Mouse (Mus musculus): ENCODE measurements at regions not wholly inside any gene's neighbourhood (a gene's known extent, or its start where the extent isn't known, plus 50 kb on each side); places are given as distances from the start of the nearest gene placed in this dataset.

GRCm38 (mm10) chr14:76222320-76222626 is 111.6 kb downstream of the Nufip1 start:
- 79% methylated on average over 1 of the region's 1 CpGs for WGBS (ENCODE audit: insufficient replicate concordance)
- no peak overlapping the region for H3K27ac ChIP-seq
- H3K9me3 ChIP-seq (replicated peaks), result 0 out of 2 replicates have a peak, but pooled peaks cover 3% of the 10 kb centered on the region
- H3K4me3 ChIP-seq (replicated peaks), result no peak overlapping the region
- no peak overlapping the region for H3K4me2 ChIP-seq
- ATAC-seq (ENCODE audit: low read depth), result no peak
- H3K4me1 ChIP-seq (replicated peaks), result peaks cover 13% of the 10 kb centered on the region
- no peak overlapping the region for H3K9ac ChIP-seq
- H3K36me3 ChIP-seq, result no peaks in the 10 kb centered on the region
- DNase-seq, result no peak
- no peaks in the 10 kb centered on the region for H3K27me3 ChIP-seq

GRCm38 (mm10) chr14:76223036-76223650 is 112.5 kb downstream of the Nufip1 start:
- 0 out of 2 replicates have a peak, but pooled peaks cover 3% of the 10 kb centered on the region for H3K9me3 ChIP-seq (replicated peaks)
- H3K4me1 ChIP-seq (replicated peaks), result peaks cover 22% of the 10 kb centered on the region
- 65% methylated on average over 8 of the region's 8 CpGs for WGBS (ENCODE audit: insufficient replicate concordance)
- no peaks in the 10 kb centered on the region for H3K27me3 ChIP-seq
- DNase-seq (no peak), ATAC-seq (ENCODE audit: low read depth) (no peak)
- no peak overlapping the region for H3K27ac ChIP-seq
- H3K4me2 ChIP-seq, result no peak overlapping the region
- no peaks in the 10 kb centered on the region for H3K36me3 ChIP-seq
- H3K4me3 ChIP-seq (replicated peaks), result no peak overlapping the region
- H3K9ac ChIP-seq, result no peak overlapping the region

GRCm38 (mm10) chr14:76223903-76224302 is 113.2 kb downstream of the Nufip1 start:
- no peaks in the 10 kb centered on the region for H3K36me3 ChIP-seq
- no peak overlapping the region for H3K4me2 ChIP-seq
- H3K4me3 ChIP-seq (replicated peaks), result no peak overlapping the region
- H3K27me3 ChIP-seq, result no peaks in the 10 kb centered on the region
- 78% methylated on average over 2 of the region's 2 CpGs for WGBS (ENCODE audit: insufficient replicate concordance)
- no peak for ATAC-seq (ENCODE audit: low read depth)
- no peak for DNase-seq
- H3K9me3 ChIP-seq (replicated peaks), result no peaks in the 10 kb centered on the region
- no peak overlapping the region for H3K27ac ChIP-seq
- no peak overlapping the region for H3K9ac ChIP-seq
- H3K4me1 ChIP-seq (replicated peaks), result peaks cover 24% of the 10 kb centered on the region

- H3K4me2 ChIP-seq, result no peak overlapping the region
- no peak overlapping the region for H3K9ac ChIP-seq
- H3K36me3 ChIP-seq, result no peaks in the 10 kb centered on the region
- ATAC-seq (ENCODE audit: low read depth) (no peak), DNase-seq (no peak)
- H3K27ac ChIP-seq, result no peak overlapping the region
- H3K4me3 ChIP-seq (replicated peaks), result no peak overlapping the region
- 77% methylated on average over 12 of the region's 12 CpGs for WGBS (ENCODE audit: insufficient replicate concordance)
- peaks cover 32% of the 10 kb centered on the region for H3K4me1 ChIP-seq (replicated peaks)
- H3K27me3 ChIP-seq, result no peaks in the 10 kb centered on the region
- no peaks in the 10 kb centered on the region for H3K9me3 ChIP-seq (replicated peaks)
Observed at GRCm38 (mm10) chr14:76225532-76225931, 114.8 kb downstream of the Nufip1 start.

- no peak overlapping the region for H3K27ac ChIP-seq
Observed at GRCm38 (mm10) chr14:76226621-76227297, 116.1 kb downstream of the Nufip1 start.

GRCm38 (mm10) chr14:76228968-76229555 is 118.4 kb downstream of the Nufip1 start:
- H3K4me2 ChIP-seq, result peak overlapping the region; percentile 46
- 20% methylated on average over 9 of the region's 9 CpGs for WGBS (ENCODE audit: insufficient replicate concordance)
- H3K9ac ChIP-seq, result no peak overlapping the region; the same call in 1 of the 2 replicates
- no peaks in the 10 kb centered on the region for H3K27me3 ChIP-seq
- H3K27ac ChIP-seq, result peak overlapping the region; percentile 53; the same call in 1 of the 2 replicates
- DNase-seq (peak; percentile 1), ATAC-seq (ENCODE audit: low read depth) (peak; percentile 81)
- peaks cover 19% of the 10 kb centered on the region for H3K4me1 ChIP-seq (replicated peaks)
- H3K9me3 ChIP-seq (replicated peaks), result no peaks in the 10 kb centered on the region
- no peaks in the 10 kb centered on the region for H3K36me3 ChIP-seq
- H3K4me3 ChIP-seq (replicated peaks), result no peak overlapping the region

More at GRCm38 (mm10) chr14:76226621-76227297, 116.1 kb downstream of the Nufip1 start:
- H3K36me3 ChIP-seq, result no peaks in the 10 kb centered on the region
- DNase-seq (no peak), ATAC-seq (ENCODE audit: low read depth) (no peak)
- no peaks in the 10 kb centered on the region for H3K27me3 ChIP-seq
- H3K4me1 ChIP-seq (replicated peaks), result peaks cover 25% of the 10 kb centered on the region
- no peaks in the 10 kb centered on the region for H3K9me3 ChIP-seq (replicated peaks)
- no peak overlapping the region for H3K9ac ChIP-seq
- H3K4me3 ChIP-seq (replicated peaks), result no peak overlapping the region
- no peak overlapping the region for H3K4me2 ChIP-seq
- WGBS (ENCODE audit: insufficient replicate concordance), result 47% methylated on average over 4 of the region's 4 CpGs

GRCm38 (mm10) chr14:76239856-76240493 is 129.3 kb downstream of the Nufip1 start:
- Histone ChIP-seq H3K36me3 (no peaks in the 10 kb centered on the region), H3K4me3 (replicated peaks) (no peak overlapping the region), H3K9me3 (replicated peaks) (no peaks in the 10 kb centered on the region), H3K9ac (no peak overlapping the region), H3K4me1 (replicated peaks) (peaks cover 23% of the 10 kb centered on the region), H3K4me2 (no peak overlapping the region), H3K27me3 (no peaks in the 10 kb centered on the region), H3K27ac (no peak overlapping the region)
- no peak for DNase-seq
- WGBS (ENCODE audit: insufficient replicate concordance), result 74% methylated on average over 14 of the region's 14 CpGs
- no peak for ATAC-seq (ENCODE audit: low read depth)

- H3K4me3 ChIP-seq (replicated peaks), result peak overlapping the region; percentile 40
Observed at GRCm38 (mm10) chr14:76243581-76244337, 133.1 kb downstream of the Nufip1 start.

GRCm38 (mm10) chr14:76244338-76245062 is 133.8 kb downstream of the Nufip1 start:
- peak overlapping the region; percentile 61 for H3K4me2 ChIP-seq
- ATAC-seq (ENCODE audit: low read depth), result peak; percentile 89
- 28% methylated on average over 18 of the region's 18 CpGs for WGBS (ENCODE audit: insufficient replicate concordance)

More at GRCm38 (mm10) chr14:76243581-76244337, 133.1 kb downstream of the Nufip1 start:
- Histone ChIP-seq H3K9ac (peak overlapping the region; percentile 41; the same call in 1 of the 2 replicates), H3K27ac (peak overlapping the region; percentile 72), H3K4me1 (replicated peaks) (peaks cover 38% of the 10 kb centered on the region), H3K9me3 (replicated peaks) (no peaks in the 10 kb centered on the region), H3K4me2 (peak overlapping the region; percentile 61), H3K36me3 (no peaks in the 10 kb centered on the region), H3K27me3 (no peaks in the 10 kb centered on the region)
- WGBS (ENCODE audit: insufficient replicate concordance), result 62% methylated on average over 14 of the region's 14 CpGs
- DNase-seq, result no peak
- peak; percentile 36; the same call in 1 of the 2 replicates for ATAC-seq (ENCODE audit: low read depth)

GRCm38 (mm10) chr14:76245063-76245396 is 134.3 kb downstream of the Nufip1 start:
- Histone ChIP-seq H3K27ac (peak overlapping the region; percentile 72), H3K9me3 (replicated peaks) (no peaks in the 10 kb centered on the region), H3K36me3 (no peaks in the 10 kb centered on the region), H3K9ac (no peak overlapping the region), H3K4me2 (peak overlapping the region; percentile 61), H3K27me3 (no peaks in the 10 kb centered on the region), H3K4me1 (replicated peaks) (peaks cover 38% of the 10 kb centered on the region), H3K4me3 (replicated peaks) (no peak overlapping the region)
- DNase-seq, result no peak
- peak; percentile 16; the same call in 1 of the 2 replicates for ATAC-seq (ENCODE audit: low read depth)
- 31% methylated on average over 4 of the region's 4 CpGs for WGBS (ENCODE audit: insufficient replicate concordance)

More at GRCm38 (mm10) chr14:76244338-76245062, 133.8 kb downstream of the Nufip1 start:
- peak overlapping the region; percentile 40 for H3K4me3 ChIP-seq (replicated peaks)
- peak overlapping the region; percentile 41 for H3K9ac ChIP-seq
- H3K36me3 ChIP-seq, result no peaks in the 10 kb centered on the region
- peak overlapping the region; percentile 72 for H3K27ac ChIP-seq
- no peak for DNase-seq
- H3K4me1 ChIP-seq (replicated peaks), result peaks cover 38% of the 10 kb centered on the region
- no peaks in the 10 kb centered on the region for H3K27me3 ChIP-seq
- no peaks in the 10 kb centered on the region for H3K9me3 ChIP-seq (replicated peaks)
